Mouse (Mus musculus) brain, embryonic 14.5 days (tissue): ENCODE results near the gene Dlg1. TPM values are rescaled to one million over a fixed set of nuclear protein-coding genes. Genes with fewer than 3 reads are reported as not detected.

ENCODE experiments used
- DNase-seq: peaks from one replicate; pipeline ENCODE4 v3.0.0-alpha.2; 2011; ENCODE audit warnings: low read depth
- CTCF ChIP-seq: fragments of 200-500 bp; IDR thresholded peaks from 2 replicates; pipeline ENCODE4 v1.5.1; 2012; ENCODE audit warnings: inconsistent platforms, mild to moderate bottlenecking, moderate library complexity, borderline replicate concordance; ENCODE audit not compliant: insufficient read depth, insufficient read length; ENCODE audit errors: extremely low read depth
- POLR2A ChIP-seq: fragments of 200-500 bp; IDR thresholded peaks from 2 replicates; pipeline ENCODE4 v1.6.1; 2012; ENCODE audit warnings: mild to moderate bottlenecking, inconsistent platforms, borderline replicate concordance; ENCODE audit not compliant: poor library complexity, insufficient read depth, insufficient read length, severe bottlenecking; ENCODE audit errors: extremely low read depth
- polyA plus RNA-seq: library from polyadenylated mRNA; depleted of rRNA; stranded (reverse); fragments of >200 nt; gene quantifications from 2 replicates; pipeline ENCODE4 v1.2.3, GENCODE M21; 2012

Dlg1 gene
- polyA plus RNA-seq, 1 experiment: 30.8 TPM

GRCm38 (mm10) chr16:31878573-31879257 lies 215.5 kb downstream of the Dlg1 start, which contains the start of gene Meltf:
TSS of gene Meltf (plus strand) at chr16:31878810.
- TF ChIP-seq CTCF (peak; percentile 78), POLR2A (no peak)
- DNase-seq: peak; percentile 47

GRCm38 (mm10) chr16:31880146-31880840 lies 217.1 kb downstream of the Dlg1 start:
- TF ChIP-seq CTCF (no peak), POLR2A (no peak)
- DNase-seq: no peak

GRCm38 (mm10) chr16:31882381-31882908 lies 219.2 kb downstream of the Dlg1 start:
- TF ChIP-seq POLR2A: no peak
- TF ChIP-seq CTCF: no peak
- DNase-seq: no peak

GRCm38 (mm10) chr16:31883302-31883701 lies 220.1 kb downstream of the Dlg1 start:
- TF ChIP-seq POLR2A (no peak), CTCF (no peak)
- no peak for DNase-seq

- DNase-seq: no peak
- TF ChIP-seq POLR2A (no peak), CTCF (no peak)
Observed at GRCm38 (mm10) chr16:31883902-31884301, 220.7 kb downstream of the Dlg1 start.

GRCm38 (mm10) chr16:31890907-31891306 lies 227.7 kb downstream of the Dlg1 start:
- DNase-seq: no peak
- TF ChIP-seq POLR2A: no peak
- TF ChIP-seq CTCF: no peak

GRCm38 (mm10) chr16:31893396-31894141 lies 230.3 kb downstream of the Dlg1 start:
- DNase-seq: no peak
- TF ChIP-seq POLR2A: no peak
- no peak for TF ChIP-seq CTCF

- TF ChIP-seq CTCF (no peak), POLR2A (no peak)
- DNase-seq: peak; percentile 76
Observed at GRCm38 (mm10) chr16:31896971-31897774, 233.9 kb downstream of the Dlg1 start.

GRCm38 (mm10) chr16:31898546-31899326 lies 235.5 kb downstream of the Dlg1 start:
- DNase-seq: peak; percentile 84
- TF ChIP-seq CTCF: no peak
- no peak for TF ChIP-seq POLR2A

GRCm38 (mm10) chr16:31901886-31902285 lies 238.6 kb downstream of the Dlg1 start:
- DNase-seq: no peak

GRCm38 (mm10) chr16:31903239-31903638 lies 240.0 kb downstream of the Dlg1 start:
- TF ChIP-seq POLR2A (no peak), CTCF (no peak)
- no peak for DNase-seq

More at GRCm38 (mm10) chr16:31901886-31902285, 238.6 kb downstream of the Dlg1 start:
- TF ChIP-seq POLR2A (no peak), CTCF (no peak)
